Comparison of ENCODE assay signal across 16 mouse cellular contexts in genomic region chr2:102378381-102378780, GRCm38 (mm10).
"Had no signal": no experiment of that assay in that cellular context is flagged by ENCODE, and none has a peak within 500 bp of the region (broad histone marks: within the 10 kb centered on the region; RNA-seq: fewer than 3 reads in every experiment).

No protein-coding gene starts in this region.

- H3K27ac ChIP-seq: neural tube, embryonic 13.5 days; neural tube, embryonic 15.5 days; stomach, embryonic 15.5 days; stomach, postnatal 0 days had no signal

- DNase-seq: retina, postnatal 1 day; right cerebral cortex, adult 18-20 months; right cerebral cortex, postnatal 14 days; right cerebral cortex, postnatal 25 days; right cerebral cortex, postnatal 4 days; spleen, adult 18-20 months; thymus, adult 18-20 months; thymus, adult 2 months; thymus, postnatal 14 days; thymus, postnatal 25 days; thymus, postnatal 36 days; thymus, postnatal 4 days had no signal

- H3K9ac ChIP-seq: neural tube, embryonic 13.5 days; neural tube, embryonic 15.5 days; stomach, embryonic 15.5 days had no signal

- H3K27me3 ChIP-seq: neural tube, embryonic 13.5 days; neural tube, embryonic 15.5 days; stomach, embryonic 15.5 days had no signal

- H3K9me3 ChIP-seq: neural tube, embryonic 13.5 days; neural tube, embryonic 15.5 days; stomach, embryonic 15.5 days had no signal

- H3K4me1 ChIP-seq: stomach, embryonic 15.5 days had no signal

- H3K4me2 ChIP-seq: neural tube, embryonic 13.5 days; neural tube, embryonic 15.5 days; stomach, embryonic 15.5 days had no signal

- H3K4me3 ChIP-seq: neural tube, embryonic 13.5 days; neural tube, embryonic 15.5 days; stomach, embryonic 15.5 days had no signal
